Mouse (Mus musculus): ENCODE results near the gene 4930470P17Rik. TPM values are rescaled to one million over a fixed set of nuclear protein-coding genes. Genes with fewer than 3 reads are reported as not detected.
"Not testable (repeated sequence)": the region's sequence is repeated elsewhere in the genome, so short reads cannot be mapped to it uniquely, and the experiment has no call there.

4930470P17Rik gene
- polyA plus RNA-seq (2016; fragmentation: Nextera tagmentation; extraction: Ambion mirVana): not detected in 2 replicates

DNA sequence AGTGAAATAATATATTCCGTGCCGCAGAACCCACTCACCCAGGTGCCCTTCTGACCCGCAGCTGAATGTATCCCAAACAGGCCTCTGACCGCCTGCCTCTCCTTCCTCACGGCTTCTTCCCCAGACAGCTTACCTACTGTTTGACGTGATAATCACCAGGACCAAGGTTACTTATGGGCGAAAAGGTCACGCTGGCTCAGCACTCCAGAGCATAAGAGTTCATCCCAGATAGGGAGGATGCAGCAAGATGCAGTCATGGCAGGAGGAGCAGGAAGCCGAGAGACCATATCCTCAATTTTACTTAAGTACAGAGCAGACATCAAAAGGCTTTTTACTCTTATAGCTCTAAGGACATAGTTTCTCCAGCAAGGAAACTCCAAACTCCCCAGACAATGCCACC, at the start of gene 4930470P17Rik:
4930470P17Rik (minus strand) TSS at position 101 of the 400 bp plus-strand sequence.
- Histone ChIP-seq H3K4me1 (peaks cover 24% of the 10 kb centered on the region), H3K36me3 (replicated peaks) (no peaks in the 10 kb centered on the region), H3K4me3 (no peak within 1 kb of the TSS), H3K27me3 (replicated peaks; ENCODE audit: low read depth, poor library complexity, severe bottlenecking) (no peaks in the 10 kb centered on the region), H3K9me3 (0 out of 2 replicates have a peak, but pooled peaks cover 3% of the 10 kb centered on the region), H3K27ac (replicated peaks) (no peak within 1 kb of the TSS)
- peak; percentile 21 for DNase-seq (ENCODE audit: low spot score)
- 47% methylated on average over 9 of the region's 9 CpGs for WGBS

DNA sequence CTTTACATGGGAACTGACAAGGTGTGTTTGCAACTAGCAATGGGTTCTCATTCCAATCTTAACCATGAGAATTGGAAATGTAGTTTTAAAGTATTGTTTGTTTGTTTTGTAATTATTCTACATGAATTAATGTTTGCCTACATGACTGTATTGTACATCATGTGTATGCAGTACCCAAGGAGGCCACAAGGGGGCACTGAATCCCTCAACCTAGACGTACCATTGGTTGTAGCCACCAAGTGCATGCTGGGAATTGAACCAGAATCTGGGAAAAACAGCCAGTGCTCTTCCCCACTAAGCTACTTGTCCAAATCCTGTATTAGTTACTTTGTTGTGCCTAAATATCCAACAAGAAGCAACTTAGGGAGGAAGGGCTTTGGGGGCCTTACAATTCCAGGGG, 49.7 kb upstream of the 4930470P17Rik start:
- no peak for DNase-seq (ENCODE audit: low spot score)
- Histone ChIP-seq H3K27me3 (replicated peaks; ENCODE audit: low read depth, poor library complexity, severe bottlenecking) (no peaks in the 10 kb centered on the region), H3K9me3 (0 out of 2 replicates have a peak, but pooled peaks cover 7% of the 10 kb centered on the region), H3K4me1 (peaks cover 10% of the 10 kb centered on the region), H3K27ac (replicated peaks) (no peak overlapping the region), H3K4me3 (no peak overlapping the region), H3K36me3 (replicated peaks) (no peaks in the 10 kb centered on the region)
- 90% methylated on average over 1 of the region's 1 CpGs for WGBS

DNA sequence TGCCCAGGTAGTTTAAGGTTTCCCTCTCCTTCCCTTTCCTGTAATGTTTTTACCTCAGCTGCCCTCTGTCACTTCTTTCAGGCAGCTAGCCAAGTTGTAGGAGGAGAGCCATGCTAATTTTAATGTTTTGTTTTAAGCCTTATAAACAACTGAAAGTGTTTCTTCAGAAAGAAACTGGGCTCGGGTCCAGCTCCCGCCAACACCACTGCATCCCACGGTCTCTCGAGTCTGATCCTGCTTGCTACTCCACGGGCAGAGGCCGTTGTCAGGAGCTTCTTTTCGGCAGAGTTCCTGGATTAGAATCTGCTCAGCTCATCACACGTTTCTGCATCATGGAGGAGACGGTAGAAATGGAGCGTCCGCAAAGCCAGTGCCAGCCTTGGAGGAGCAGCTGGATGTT, 46.7 kb upstream of the 4930470P17Rik start:
- H3K4me1 ChIP-seq: peaks cover 5% of the 10 kb centered on the region
- WGBS: 94% methylated on average over 11 of the region's 11 CpGs
- 0 out of 2 replicates have a peak, but pooled peaks cover 7% of the 10 kb centered on the region for H3K9me3 ChIP-seq
- no peak for DNase-seq (ENCODE audit: low spot score)
- no peak overlapping the region for H3K27ac ChIP-seq (replicated peaks)
- no peaks in the 10 kb centered on the region for H3K36me3 ChIP-seq (replicated peaks)
- H3K27me3 ChIP-seq (replicated peaks; ENCODE audit: low read depth, poor library complexity, severe bottlenecking): no peaks in the 10 kb centered on the region
- H3K4me3 ChIP-seq: no peak overlapping the region

DNA sequence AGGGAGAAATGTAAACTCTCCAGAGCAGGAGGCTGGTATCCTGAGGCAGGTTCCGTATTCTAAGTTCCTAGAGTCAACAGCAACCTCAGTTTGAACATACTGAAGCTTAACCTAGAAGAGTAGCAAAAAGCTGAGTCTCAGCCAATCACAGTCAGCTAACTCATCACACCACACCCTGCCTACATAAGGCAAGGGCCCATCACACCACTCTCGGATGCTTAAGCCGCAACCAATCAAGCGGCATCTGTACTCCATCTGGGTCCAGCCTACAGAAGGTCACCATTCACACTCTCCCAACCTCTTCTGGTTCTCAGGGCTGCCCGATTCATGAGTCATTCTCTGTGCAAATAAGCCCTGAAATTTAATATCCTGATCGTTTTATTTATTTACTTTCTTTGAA, 44.4 kb upstream of the 4930470P17Rik start:
- H3K36me3 ChIP-seq (replicated peaks): no peaks in the 10 kb centered on the region
- WGBS: 90% methylated on average over 6 of the region's 6 CpGs
- H3K4me3 ChIP-seq: no peak overlapping the region
- no peaks in the 10 kb centered on the region for H3K27me3 ChIP-seq (replicated peaks; ENCODE audit: low read depth, poor library complexity, severe bottlenecking)
- H3K9me3 ChIP-seq: 0 out of 2 replicates have a peak, but pooled peaks cover under 1% of the 10 kb centered on the region
- no peak overlapping the region for H3K27ac ChIP-seq (replicated peaks)
- DNase-seq (ENCODE audit: low spot score): no peak
- peaks cover 9% of the 10 kb centered on the region for H3K4me1 ChIP-seq

DNA sequence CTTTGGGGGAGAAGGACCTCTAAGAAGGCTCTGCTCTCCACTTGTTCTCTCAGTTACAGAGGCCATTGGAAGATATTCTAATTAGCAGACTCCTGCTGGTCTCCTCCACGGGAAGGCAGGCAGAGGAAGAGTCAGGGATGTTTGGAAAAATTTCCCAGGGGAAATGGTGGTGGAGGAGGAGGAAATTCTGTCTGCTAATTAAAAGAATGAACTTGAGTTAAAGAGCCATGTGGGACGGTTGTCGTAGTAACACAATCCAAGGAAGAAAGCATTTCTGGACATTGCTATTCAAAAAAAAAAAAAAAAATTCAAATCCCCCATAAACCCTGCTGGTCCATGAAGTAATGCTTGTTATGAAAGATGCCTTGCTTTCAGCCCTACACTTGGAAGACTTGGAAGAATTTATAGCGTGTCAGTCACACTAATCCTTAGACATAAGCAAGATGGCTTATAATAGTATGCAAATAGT, 40.6 kb upstream of the 4930470P17Rik start:
- Histone ChIP-seq H3K27ac (replicated peaks) (no peak overlapping the region; the same call in 1 of the 2 replicates), H3K27me3 (replicated peaks; ENCODE audit: low read depth, poor library complexity, severe bottlenecking) (no peaks in the 10 kb centered on the region), H3K4me3 (no peak overlapping the region), H3K4me1 (peaks cover 18% of the 10 kb centered on the region), H3K36me3 (replicated peaks) (no peaks in the 10 kb centered on the region), H3K9me3 (no peaks in the 10 kb centered on the region)
- DNase-seq (ENCODE audit: low spot score): no peak
- 47% methylated on average over 4 of the region's 4 CpGs for WGBS

DNA sequence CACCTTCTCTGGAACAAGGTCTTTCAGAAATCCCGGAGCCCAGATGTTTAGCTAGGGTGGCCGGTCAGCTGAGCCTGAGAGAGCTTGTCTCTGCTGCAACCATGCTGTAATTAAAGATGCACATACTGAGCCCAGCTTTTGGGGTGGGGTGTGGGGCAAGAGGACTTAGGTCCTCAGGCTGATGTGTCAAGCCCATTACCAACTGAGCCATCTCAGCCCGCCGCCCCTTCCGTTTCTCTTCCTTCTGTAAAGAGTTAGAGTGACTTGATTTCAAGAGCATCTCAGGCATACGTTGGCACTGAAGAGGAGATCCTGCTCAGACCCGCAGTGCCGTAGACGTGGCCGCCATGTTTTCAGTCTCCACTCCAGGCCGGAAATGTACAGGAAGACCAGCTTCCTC, 38.5 kb upstream of the 4930470P17Rik start:
- Histone ChIP-seq H3K4me1 (peaks cover 22% of the 10 kb centered on the region), H3K9me3 (no peaks in the 10 kb centered on the region), H3K4me3 (no peak overlapping the region), H3K27ac (replicated peaks) (no peak overlapping the region), H3K27me3 (replicated peaks; ENCODE audit: low read depth, poor library complexity, severe bottlenecking) (no peaks in the 10 kb centered on the region), H3K36me3 (replicated peaks) (no peaks in the 10 kb centered on the region)
- 79% methylated on average over 11 of the region's 11 CpGs for WGBS
- DNase-seq (ENCODE audit: low spot score): no peak

DNA sequence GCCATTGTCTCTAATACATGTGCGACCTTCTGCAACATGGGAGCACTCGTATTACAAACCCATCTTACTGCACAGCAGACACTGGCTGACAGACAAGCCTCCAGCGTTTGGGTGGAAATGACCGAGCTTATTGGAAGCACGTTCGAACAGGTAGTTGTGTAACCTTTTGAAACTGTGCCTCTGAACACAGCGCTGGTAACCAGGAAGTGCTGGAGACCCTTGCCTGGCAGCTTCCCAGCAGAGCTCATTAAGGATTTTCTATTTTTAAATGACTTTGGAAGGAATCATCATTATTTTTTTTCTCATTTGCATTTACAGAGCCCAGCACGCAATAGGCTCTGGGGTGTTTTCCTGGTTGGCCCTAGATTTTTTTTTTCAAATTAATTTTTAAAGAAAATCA, 36.9 kb upstream of the 4930470P17Rik start:
- WGBS: 74% methylated on average over 8 of the region's 8 CpGs
- Histone ChIP-seq H3K4me3 (no peak overlapping the region), H3K4me1 (peaks cover 22% of the 10 kb centered on the region), H3K36me3 (replicated peaks) (no peaks in the 10 kb centered on the region), H3K27me3 (replicated peaks; ENCODE audit: low read depth, poor library complexity, severe bottlenecking) (no peaks in the 10 kb centered on the region), H3K27ac (replicated peaks) (no peak overlapping the region), H3K9me3 (no peaks in the 10 kb centered on the region)
- DNase-seq (ENCODE audit: low spot score): no peak

DNA sequence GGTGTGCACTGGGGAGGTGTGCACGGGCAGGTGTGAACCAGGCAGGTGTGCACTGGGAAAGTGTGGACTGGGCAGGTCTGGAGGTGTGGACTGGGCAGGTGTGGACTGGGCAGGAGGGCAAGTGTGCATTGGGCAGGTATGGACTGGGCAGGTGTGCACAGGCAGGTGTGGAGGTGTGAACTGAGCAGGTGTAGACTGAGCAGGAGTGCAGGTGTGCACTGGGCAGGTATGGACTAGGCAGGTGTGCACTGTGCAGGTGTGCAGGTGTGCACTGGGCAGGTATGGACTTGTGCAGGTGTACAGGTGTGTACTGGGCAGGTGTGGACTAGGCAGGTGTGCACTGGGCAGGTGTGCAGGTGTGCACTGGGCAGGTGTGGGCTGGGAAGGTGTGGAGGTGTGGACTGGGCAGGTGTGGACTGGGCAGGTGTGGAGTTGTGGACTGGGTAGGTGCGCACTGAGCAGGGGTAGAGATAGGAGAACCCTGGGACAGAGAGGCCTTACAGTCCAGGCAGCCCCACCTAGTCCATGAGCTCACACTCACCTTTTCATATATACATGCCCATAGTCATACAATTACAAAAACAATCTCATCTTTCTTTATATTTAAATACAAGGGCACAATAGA, 31.3 kb upstream of the 4930470P17Rik start:
- Histone ChIP-seq H3K27me3 (replicated peaks; ENCODE audit: low read depth, poor library complexity, severe bottlenecking) (no peaks in the 10 kb centered on the region), H3K27ac (replicated peaks) (no peak overlapping the region), H3K4me1 (peaks cover 5% of the 10 kb centered on the region), H3K4me3 (no peak overlapping the region), H3K9me3 (no peaks in the 10 kb centered on the region), H3K36me3 (replicated peaks) (no peaks in the 10 kb centered on the region)
- WGBS: 95% methylated on average over 2 of the region's 2 CpGs
- DNase-seq (ENCODE audit: low spot score): no peak

DNA sequence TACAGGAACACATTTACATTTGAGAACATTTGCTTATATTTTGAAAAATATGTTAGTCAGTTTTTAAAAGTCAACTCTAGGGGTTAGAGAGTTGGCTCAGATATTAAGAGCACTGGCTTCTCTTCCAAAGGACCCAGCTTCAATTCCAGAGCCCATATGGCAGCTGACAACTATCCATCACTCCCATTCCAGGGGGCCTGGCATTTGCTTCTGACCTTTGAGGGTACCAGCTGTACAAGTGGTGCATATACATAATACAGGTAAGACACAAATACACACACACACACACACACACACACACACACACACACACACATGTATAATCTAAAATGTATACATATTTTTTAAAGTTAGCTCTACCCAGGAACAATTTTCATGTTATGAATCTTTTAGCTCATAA, 30.6 kb upstream of the 4930470P17Rik start:
- Histone ChIP-seq H3K4me3 (no peak overlapping the region), H3K9me3 (no peaks in the 10 kb centered on the region), H3K27ac (replicated peaks) (no peak overlapping the region), H3K4me1 (peaks cover 5% of the 10 kb centered on the region), H3K27me3 (replicated peaks; ENCODE audit: low read depth, poor library complexity, severe bottlenecking) (no peaks in the 10 kb centered on the region), H3K36me3 (replicated peaks) (no peaks in the 10 kb centered on the region)
- no peak for DNase-seq (ENCODE audit: low spot score)

DNA sequence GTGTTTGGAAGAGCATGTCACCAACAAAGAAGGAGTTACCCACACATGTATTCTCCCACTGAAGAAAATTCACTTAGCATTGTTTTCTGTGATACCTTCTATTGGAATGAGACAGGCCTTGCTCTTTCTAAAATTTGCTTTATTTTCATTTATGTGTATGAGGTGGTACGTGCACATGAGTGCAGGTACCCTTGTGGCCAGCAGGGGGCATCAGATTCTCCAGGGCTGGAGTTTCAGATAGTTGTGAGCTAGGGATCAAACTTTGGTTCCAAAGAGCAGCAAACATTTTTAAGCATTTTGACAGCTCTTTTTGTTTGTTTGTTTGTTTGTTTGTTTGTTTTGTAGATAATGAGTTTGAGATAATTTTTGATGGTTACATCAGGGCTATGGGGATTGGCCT, 29.6 kb upstream of the 4930470P17Rik start:
- Histone ChIP-seq H3K27ac (replicated peaks) (no peak overlapping the region), H3K27me3 (replicated peaks; ENCODE audit: low read depth, poor library complexity, severe bottlenecking) (no peaks in the 10 kb centered on the region), H3K36me3 (replicated peaks) (no peaks in the 10 kb centered on the region), H3K4me1 (no peaks in the 10 kb centered on the region), H3K4me3 (no peak overlapping the region), H3K9me3 (no peaks in the 10 kb centered on the region)
- DNase-seq (ENCODE audit: low spot score): no peak
- WGBS: 88% methylated on average over 1 of the region's 1 CpGs

DNA sequence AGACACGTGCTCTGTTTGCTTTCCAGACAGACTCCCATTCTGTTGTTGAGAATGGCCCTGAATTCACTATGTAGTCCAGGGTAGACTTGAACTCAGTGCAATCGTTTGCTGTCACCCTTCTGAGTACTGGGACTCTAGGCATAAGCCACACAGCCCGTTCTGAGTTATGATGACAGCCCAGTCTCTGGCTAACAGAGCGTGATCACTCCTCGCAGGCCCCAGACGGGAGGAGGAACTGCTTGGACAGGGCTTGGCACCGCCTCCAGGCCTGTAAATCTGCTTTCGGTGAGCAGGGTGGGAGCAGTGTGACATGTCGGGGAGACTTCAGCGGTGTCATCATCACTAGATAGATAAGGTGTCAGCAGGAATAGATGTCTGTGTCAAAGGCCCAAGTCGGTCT, 28.7 kb upstream of the 4930470P17Rik start:
- no peaks in the 10 kb centered on the region for H3K36me3 ChIP-seq (replicated peaks)
- 90% methylated on average over 11 of the region's 11 CpGs for WGBS
- no peak for DNase-seq (ENCODE audit: low spot score)
- H3K4me3 ChIP-seq: no peak overlapping the region
- H3K9me3 ChIP-seq: no peaks in the 10 kb centered on the region
- no peak overlapping the region for H3K27ac ChIP-seq (replicated peaks)
- H3K27me3 ChIP-seq (replicated peaks; ENCODE audit: low read depth, poor library complexity, severe bottlenecking): no peaks in the 10 kb centered on the region
- no peaks in the 10 kb centered on the region for H3K4me1 ChIP-seq

DNA sequence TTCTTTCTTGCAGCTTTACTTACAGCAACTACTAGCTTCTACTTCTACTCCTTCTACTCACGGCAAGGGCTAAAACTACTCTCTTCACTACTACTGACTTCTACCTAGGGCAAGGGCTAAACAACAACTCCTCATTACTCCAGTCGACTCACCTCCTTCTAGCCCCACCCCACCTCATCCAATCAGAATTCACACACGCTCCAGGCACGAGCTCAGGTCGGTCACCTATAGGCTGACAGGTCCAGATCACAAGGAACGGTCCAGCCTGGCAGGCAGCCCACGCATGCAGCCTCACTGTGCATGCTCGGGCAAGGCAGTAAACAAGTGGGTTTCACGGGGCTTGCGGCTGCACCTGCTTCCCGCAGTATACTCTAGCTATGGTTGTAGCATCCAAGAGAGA, 26.2 kb upstream of the 4930470P17Rik start:
- not testable (repeated sequence) for H3K4me1 ChIP-seq; H3K4me3 ChIP-seq; H3K36me3 ChIP-seq (replicated peaks); H3K9me3 ChIP-seq; DNase-seq (ENCODE audit: low spot score); H3K27me3 ChIP-seq (replicated peaks; ENCODE audit: low read depth, poor library complexity, severe bottlenecking); H3K27ac ChIP-seq (replicated peaks)
- WGBS: 90% methylated on average over 11 of the region's 11 CpGs

DNA sequence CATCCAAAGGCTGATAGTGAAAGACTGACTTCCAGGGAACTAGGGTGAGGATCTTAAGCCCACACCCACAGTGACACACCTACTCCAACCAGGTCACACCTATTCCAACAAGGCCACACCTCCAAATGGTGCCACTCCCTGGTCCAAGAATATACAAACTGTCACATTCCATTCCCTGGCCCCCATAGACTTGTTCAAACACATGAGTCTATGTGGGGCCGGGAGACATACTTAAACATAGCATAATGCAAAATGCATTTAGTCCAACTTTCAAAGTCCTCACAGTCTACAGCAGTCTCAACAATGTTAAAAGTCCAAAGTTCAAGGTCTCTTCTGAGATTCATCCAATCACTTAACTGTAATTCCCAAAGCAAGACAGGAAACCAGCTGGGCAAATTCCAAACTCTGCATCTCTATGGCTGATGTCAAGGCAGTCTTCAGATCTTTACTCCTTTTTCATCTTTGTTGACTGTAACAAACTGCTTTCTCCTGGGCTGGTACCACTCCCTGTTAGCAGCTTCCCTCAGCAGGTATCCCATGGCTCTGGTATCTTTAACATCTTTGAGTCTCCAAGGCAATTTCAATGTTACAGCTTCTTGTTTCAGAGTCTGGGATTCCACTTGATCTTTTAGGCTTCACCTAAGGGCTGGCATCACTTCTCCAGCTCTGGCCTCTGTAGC, 22.5 kb upstream of the 4930470P17Rik start:
- WGBS: 86% methylated on average over 1 of the region's 1 CpGs
- not testable (repeated sequence) for H3K9me3 ChIP-seq; H3K27me3 ChIP-seq (replicated peaks; ENCODE audit: low read depth, poor library complexity, severe bottlenecking); H3K27ac ChIP-seq (replicated peaks); H3K4me1 ChIP-seq; H3K36me3 ChIP-seq (replicated peaks); H3K4me3 ChIP-seq; DNase-seq (ENCODE audit: low spot score)

All from embryonic facial prominence, embryonic 10.5 days (tissue).